Mouse (Mus musculus): ENCODE data around the gene Ppm1k. TPM values are rescaled to one million over a fixed set of nuclear protein-coding genes. Genes with fewer than 3 reads are reported as not detected.
"Not testable (repeated sequence)": the region's sequence is repeated elsewhere in the genome, so short reads cannot be mapped to it uniquely, and the experiment has no call there.

Gene Ppm1k
- total and polyA plus RNA-seq, 3 experiments: 18.0 to 103 (median 70.9) TPM

DNA sequence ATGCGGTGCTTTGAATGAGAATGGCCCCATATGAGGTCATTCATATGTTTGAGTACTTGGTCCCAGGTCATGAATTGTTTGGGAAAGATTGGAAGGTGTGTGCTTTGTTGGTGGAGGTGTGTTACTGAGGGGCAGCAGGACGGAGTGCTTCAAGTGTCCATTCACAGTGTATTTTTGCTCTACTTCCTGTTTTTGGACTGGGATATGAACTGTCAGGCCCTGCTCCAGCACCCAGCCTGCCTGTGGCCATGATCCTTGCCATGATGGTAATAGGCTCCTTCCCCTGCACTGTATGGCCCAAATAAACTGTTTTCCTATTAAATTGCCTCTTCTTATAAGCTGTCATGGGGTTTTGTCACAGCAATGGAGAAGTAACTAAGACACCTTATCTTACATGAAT is 36.1 kb downstream of the Ppm1k start:
- no peak for TF ChIP-seq POLR2A (IDR thresholded peaks at IDR 0.05; ENCODE audit: insufficient read depth, low read depth, low read length)
- TF ChIP-seq CTCF (IDR thresholded peaks at IDR 0.05): no peak
- TF ChIP-seq EP300 (IDR thresholded peaks at IDR 0.05; ENCODE audit: insufficient read depth, low read depth, low read length): no peak
- intact Hi-C loops (cut with DNase I): no loop called here
- H3K9ac ChIP-seq (ENCODE audit: low read depth, low read length): no peak overlapping the region
- no peaks in the 10 kb centered on the region for H3K36me3 ChIP-seq (ENCODE audit: control insufficient read depth, insufficient read depth, low read length)
- H3K4me1 ChIP-seq (ENCODE audit: control insufficient read depth, insufficient read depth, low read length): no peaks in the 10 kb centered on the region
- H3K79me2 ChIP-seq (replicated peaks; ENCODE audit: control insufficient read depth, insufficient read depth, low read length): no peaks in the 10 kb centered on the region
- H3K4me3 ChIP-seq: no peak overlapping the region
- no peak overlapping the region for H3K27ac ChIP-seq
- DNase-seq: no peak
- WGBS: 72% methylated on average over 2 of the region's 2 CpGs
- H3K27me3 ChIP-seq (ENCODE audit: control insufficient read depth, insufficient read depth, low read length): no peaks in the 10 kb centered on the region

GRCm38 (mm10) chr6:57468161-57468560 is 67.1 kb downstream of the Ppm1k start:
- H3K36me3 ChIP-seq (ENCODE audit: control insufficient read depth, insufficient read depth, low read length); H3K27ac ChIP-seq; H3K27me3 ChIP-seq (ENCODE audit: control insufficient read depth, insufficient read depth, low read length); H3K9ac ChIP-seq (ENCODE audit: low read depth, low read length); H3K4me3 ChIP-seq; DNase-seq; H3K79me2 ChIP-seq (replicated peaks; ENCODE audit: control insufficient read depth, insufficient read depth, low read length); intact Hi-C loops (cut with DNase I); H3K4me1 ChIP-seq (ENCODE audit: control insufficient read depth, insufficient read depth, low read length): not testable (repeated sequence)
- WGBS: 17% methylated on average over 3 of the region's 3 CpGs

Other genes starting within 250 kb of the Ppm1k start
- gene Vmn1r16, start 206.0 kb downstream of the Ppm1k start, total RNA-seq (2021): not detected
- not detected in 2 replicates for gene Vmn1r16, start 206.0 kb downstream of the Ppm1k start, polyA plus RNA-seq (2012; rRNA removed)
- not detected for gene Vmn1r17, start 171.7 kb downstream of the Ppm1k start, total RNA-seq (2021)
- gene Vmn1r17, start 171.7 kb downstream of the Ppm1k start, polyA plus RNA-seq (2012; rRNA removed): not detected in 2 replicates
- not detected for gene Vmn1r18, start 139.7 kb downstream of the Ppm1k start, total RNA-seq (2021)
- gene Vmn1r18, start 139.7 kb downstream of the Ppm1k start, polyA plus RNA-seq (2012; rRNA removed): not detected in 2 replicates
- gene Vmn1r19, start 131.7 kb downstream of the Ppm1k start, total RNA-seq (2021): not detected
- not detected in 2 replicates for gene Vmn1r19, start 131.7 kb downstream of the Ppm1k start, polyA plus RNA-seq (2012; rRNA removed)
- gene Vmn1r20, start 106.5 kb downstream of the Ppm1k start, total RNA-seq (2021): not detected
- gene Vmn1r20, start 106.5 kb downstream of the Ppm1k start, polyA plus RNA-seq (2012; rRNA removed): not detected in 2 replicates
- 1 to 10 TPM; 3.4 to 3.8 TPM for gene Herc6, start 45.5 kb upstream of the Ppm1k start, total RNA-seq (2021)
- 2.6 and 3.7 TPM in 2 replicates for gene Herc6, start 45.5 kb upstream of the Ppm1k start, polyA plus RNA-seq (2012; rRNA removed)
- 10 to 100 TPM; 21.5 to 24.6 TPM for gene Pyurf, start 156.6 kb upstream of the Ppm1k start, total RNA-seq (2021)
- gene Pyurf, start 156.6 kb upstream of the Ppm1k start, polyA plus RNA-seq (2012; rRNA removed): 20.3 and 38.6 TPM in 2 replicates
- 10 to 100 TPM; 12.7 to 13.1 TPM for gene Lancl2, start 167.1 kb upstream of the Ppm1k start, total RNA-seq (2021)
- 4.5 and 10.1 TPM in 2 replicates for gene Lancl2, start 167.1 kb upstream of the Ppm1k start, polyA plus RNA-seq (2012; rRNA removed)